Mouse (Mus musculus): ENCODE data around the gene Jmjd7. TPM values are rescaled to one million over a fixed set of nuclear protein-coding genes. Genes with fewer than 3 reads are reported as not detected.

Jmjd7 gene
- polyA plus RNA-seq, 1 experiment from 2014 or later = 19.8 TPM

- no peaks in the 10 kb centered on the region for H3K27me3 ChIP-seq
- H3K9me3 ChIP-seq (replicated peaks) = no peaks in the 10 kb centered on the region
- WGBS = 77% methylated on average over 14 of the region's 14 CpGs
- no peak overlapping the region for H3K4me3 ChIP-seq
- H3K4me1 ChIP-seq = no peaks in the 10 kb centered on the region
- no peak for ATAC-seq
- H3K27ac ChIP-seq = no peak overlapping the region
- H3K4me2 ChIP-seq = no peak overlapping the region
- peaks cover 11% of the 10 kb centered on the region for H3K36me3 ChIP-seq (ENCODE audit: poor library complexity, severe bottlenecking)
- no peak overlapping the region for H3K9ac ChIP-seq
These were observed 19.4 kb downstream of the Jmjd7 start for GRCm38 (mm10) chr2:120046486-120047310.

DNA sequence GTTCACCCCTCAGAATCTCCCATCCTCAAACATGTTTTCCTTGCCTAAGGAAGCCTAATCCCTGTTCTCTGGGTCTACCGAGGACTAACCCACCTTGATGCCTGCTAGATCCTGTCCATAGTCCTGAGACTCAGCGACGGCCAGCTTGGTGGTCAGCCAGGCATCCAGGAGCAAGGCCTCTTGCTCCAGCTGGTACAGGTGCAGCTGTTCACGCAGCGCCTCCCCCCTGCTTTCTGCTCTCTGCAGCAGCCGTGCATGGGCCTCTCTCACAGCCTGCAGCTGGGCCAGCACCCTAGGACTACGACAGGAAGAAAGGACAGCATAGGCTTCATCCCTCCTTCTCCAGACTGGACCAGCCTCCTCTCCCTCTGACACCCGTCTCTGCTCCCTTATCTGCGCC, 20.9 kb downstream of the Jmjd7 start:
- Histone ChIP-seq H3K4me2 (no peak overlapping the region), H3K27me3 (no peaks in the 10 kb centered on the region), H3K36me3 (ENCODE audit: poor library complexity, severe bottlenecking) (no peaks in the 10 kb centered on the region), H3K4me1 (no peaks in the 10 kb centered on the region), H3K27ac (no peak overlapping the region), H3K4me3 (no peak overlapping the region), H3K9ac (peak overlapping the region; percentile 30; the same call in 1 of the 2 replicates), H3K9me3 (replicated peaks) (no peaks in the 10 kb centered on the region)
- 79% methylated on average over 9 of the region's 9 CpGs for WGBS
- no peak for ATAC-seq

- no peak overlapping the region for H3K9ac ChIP-seq
- no peaks in the 10 kb centered on the region for H3K9me3 ChIP-seq (replicated peaks)
- H3K4me1 ChIP-seq = no peaks in the 10 kb centered on the region
- H3K4me2 ChIP-seq = no peak overlapping the region
- H3K4me3 ChIP-seq = no peak overlapping the region
- WGBS = 60% methylated on average over 10 of the region's 10 CpGs
- no peaks in the 10 kb centered on the region for H3K36me3 ChIP-seq (ENCODE audit: poor library complexity, severe bottlenecking)
- ATAC-seq = no peak
- no peaks in the 10 kb centered on the region for H3K27me3 ChIP-seq
- no peak overlapping the region for H3K27ac ChIP-seq
These were observed 22.5 kb downstream of the Jmjd7 start for GRCm38 (mm10) chr2:120049632-120050274.

- H3K9ac ChIP-seq = no peak overlapping the region
- H3K9me3 ChIP-seq (replicated peaks) = no peaks in the 10 kb centered on the region
- WGBS = 66% methylated on average over 6 of the region's 6 CpGs
These were observed 24.1 kb downstream of the Jmjd7 start for GRCm38 (mm10) chr2:120051405-120051804.

GRCm38 (mm10) chr2:120054771-120055552, 27.7 kb downstream of the Jmjd7 start:
- no peaks in the 10 kb centered on the region for H3K4me1 ChIP-seq
- WGBS = 95% methylated on average over 12 of the region's 12 CpGs
- H3K9ac ChIP-seq = no peak overlapping the region
- H3K27me3 ChIP-seq = no peaks in the 10 kb centered on the region
- no peak for ATAC-seq
- no peak overlapping the region for H3K4me3 ChIP-seq
- no peaks in the 10 kb centered on the region for H3K36me3 ChIP-seq (ENCODE audit: poor library complexity, severe bottlenecking)
- no peak overlapping the region for H3K27ac ChIP-seq
- H3K4me2 ChIP-seq = no peak overlapping the region
- H3K9me3 ChIP-seq (replicated peaks) = no peaks in the 10 kb centered on the region

More at GRCm38 (mm10) chr2:120051405-120051804, 24.1 kb downstream of the Jmjd7 start:
- ATAC-seq = no peak
- Histone ChIP-seq H3K27ac (no peak overlapping the region), H3K4me2 (no peak overlapping the region), H3K4me1 (no peaks in the 10 kb centered on the region), H3K36me3 (ENCODE audit: poor library complexity, severe bottlenecking) (no peaks in the 10 kb centered on the region), H3K4me3 (no peak overlapping the region), H3K27me3 (no peaks in the 10 kb centered on the region)

DNA sequence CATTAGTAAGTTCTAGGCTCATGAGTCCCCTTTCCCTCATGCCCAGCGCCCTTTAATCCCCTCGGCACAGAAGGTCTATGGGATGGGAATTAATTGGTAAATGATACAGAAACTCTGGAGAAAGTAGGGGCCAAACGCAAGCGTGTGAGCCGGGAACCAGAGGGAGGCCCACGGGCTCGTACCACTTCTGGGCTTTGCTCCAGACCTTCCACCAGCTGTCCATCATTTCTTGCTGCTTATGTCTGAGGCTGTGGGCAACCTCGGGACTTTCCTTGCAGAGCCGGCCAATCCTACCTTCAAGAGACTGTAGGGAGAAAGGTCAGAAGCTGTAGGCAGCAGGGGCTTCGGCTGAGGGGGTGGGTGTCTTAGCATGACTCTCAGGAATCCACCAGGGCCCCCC, 28.6 kb downstream of the Jmjd7 start:
- 86% methylated on average over 10 of the region's 10 CpGs for WGBS

DNA sequence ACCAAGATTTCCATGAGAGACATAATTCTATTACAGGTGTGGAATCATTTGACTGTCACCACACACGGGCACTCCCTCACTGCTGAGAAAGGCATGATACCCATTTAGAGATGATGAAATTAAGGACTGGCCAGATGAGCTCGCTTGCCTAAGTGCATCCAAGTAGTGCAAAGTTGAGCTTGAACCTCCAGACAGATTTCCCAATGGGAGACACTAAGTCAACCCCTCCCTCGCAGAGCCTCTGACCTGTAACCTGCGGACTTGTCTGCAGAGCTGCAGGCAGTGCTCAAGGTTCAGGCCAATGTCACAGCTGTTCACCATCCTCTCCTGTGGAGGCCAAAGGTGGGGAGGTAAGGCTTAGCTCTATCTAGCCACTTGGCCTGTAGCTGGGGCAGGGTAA, 31.5 kb downstream of the Jmjd7 start:
- H3K4me2 ChIP-seq = no peak overlapping the region
- H3K36me3 ChIP-seq (ENCODE audit: poor library complexity, severe bottlenecking) = no peaks in the 10 kb centered on the region
- no peaks in the 10 kb centered on the region for H3K27me3 ChIP-seq
- no peak for ATAC-seq
- H3K9me3 ChIP-seq (replicated peaks) = no peaks in the 10 kb centered on the region
- H3K4me1 ChIP-seq = no peaks in the 10 kb centered on the region
- no peak overlapping the region for H3K4me3 ChIP-seq
- H3K27ac ChIP-seq = no peak overlapping the region
- H3K9ac ChIP-seq = no peak overlapping the region
- WGBS = 90% methylated on average over 4 of the region's 4 CpGs

More for the DNA sequence above, 28.6 kb downstream of the Jmjd7 start:
- Histone ChIP-seq H3K36me3 (ENCODE audit: poor library complexity, severe bottlenecking) (no peaks in the 10 kb centered on the region), H3K4me3 (no peak overlapping the region), H3K9ac (no peak overlapping the region), H3K4me2 (no peak overlapping the region), H3K9me3 (replicated peaks) (no peaks in the 10 kb centered on the region), H3K27me3 (no peaks in the 10 kb centered on the region), H3K27ac (no peak overlapping the region), H3K4me1 (no peaks in the 10 kb centered on the region)
- ATAC-seq = no peak

GRCm38 (mm10) chr2:120059466-120059865, 32.2 kb downstream of the Jmjd7 start:
- Histone ChIP-seq H3K4me2 (no peak overlapping the region), H3K9me3 (replicated peaks) (no peaks in the 10 kb centered on the region), H3K9ac (no peak overlapping the region), H3K4me1 (no peaks in the 10 kb centered on the region), H3K27ac (no peak overlapping the region), H3K4me3 (no peak overlapping the region), H3K27me3 (no peaks in the 10 kb centered on the region), H3K36me3 (ENCODE audit: poor library complexity, severe bottlenecking) (no peaks in the 10 kb centered on the region)
- WGBS = 82% methylated on average over 3 of the region's 3 CpGs
- ATAC-seq = no peak

DNA sequence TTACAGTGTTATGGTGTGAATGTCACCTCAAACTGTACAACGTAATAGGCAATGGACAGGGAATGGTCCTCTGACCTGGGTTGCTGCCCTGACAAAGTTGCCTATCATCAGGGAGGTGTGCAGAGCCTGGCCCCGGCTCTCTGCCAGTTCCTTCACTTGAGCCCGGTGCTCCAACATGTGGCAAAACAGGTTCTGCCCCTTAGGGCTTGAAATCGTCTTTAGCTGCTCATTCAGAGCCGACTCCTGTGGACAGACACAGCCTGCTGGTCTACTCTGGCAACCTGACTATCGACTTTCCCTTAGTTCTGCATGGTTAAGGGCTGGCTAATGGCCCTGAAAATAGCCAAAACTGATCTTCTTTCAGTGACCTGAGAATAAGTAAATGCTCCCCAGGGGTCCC, 32.9 kb downstream of the Jmjd7 start:
- H3K4me2 ChIP-seq = no peak overlapping the region
- H3K36me3 ChIP-seq (ENCODE audit: poor library complexity, severe bottlenecking) = no peaks in the 10 kb centered on the region
- 69% methylated on average over 6 of the region's 6 CpGs for WGBS
- no peak for ATAC-seq
- H3K4me3 ChIP-seq = no peak overlapping the region
- no peaks in the 10 kb centered on the region for H3K9me3 ChIP-seq (replicated peaks)
- no peak overlapping the region for H3K27ac ChIP-seq
- H3K9ac ChIP-seq = no peak overlapping the region
- H3K4me1 ChIP-seq = no peaks in the 10 kb centered on the region
- H3K27me3 ChIP-seq = no peaks in the 10 kb centered on the region

DNA sequence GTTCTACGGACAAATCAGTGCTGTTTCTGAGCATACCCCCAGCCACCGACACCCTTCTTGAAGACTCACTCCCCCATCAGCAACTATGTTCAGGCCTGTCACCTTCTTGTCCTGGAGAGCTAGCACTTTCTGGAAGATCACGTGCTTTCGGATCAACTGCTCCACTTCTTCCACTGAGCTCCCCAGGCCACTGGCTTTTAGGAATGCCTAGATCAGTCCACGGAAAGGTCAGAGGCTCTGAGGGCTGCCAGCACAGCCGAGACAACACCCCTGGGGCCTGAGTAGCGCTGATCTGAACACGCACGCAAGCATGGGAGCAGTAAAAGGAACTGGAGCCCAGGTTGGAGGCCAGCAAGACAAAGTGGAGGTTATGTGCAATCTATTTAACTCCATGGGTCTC, 33.4 kb downstream of the Jmjd7 start:
- Histone ChIP-seq H3K4me1 (no peaks in the 10 kb centered on the region), H3K4me2 (no peak overlapping the region), H3K4me3 (no peak overlapping the region), H3K36me3 (ENCODE audit: poor library complexity, severe bottlenecking) (no peaks in the 10 kb centered on the region), H3K27ac (no peak overlapping the region), H3K9me3 (replicated peaks) (no peaks in the 10 kb centered on the region), H3K27me3 (no peaks in the 10 kb centered on the region), H3K9ac (no peak overlapping the region)
- ATAC-seq = no peak
- 76% methylated on average over 9 of the region's 9 CpGs for WGBS

DNA sequence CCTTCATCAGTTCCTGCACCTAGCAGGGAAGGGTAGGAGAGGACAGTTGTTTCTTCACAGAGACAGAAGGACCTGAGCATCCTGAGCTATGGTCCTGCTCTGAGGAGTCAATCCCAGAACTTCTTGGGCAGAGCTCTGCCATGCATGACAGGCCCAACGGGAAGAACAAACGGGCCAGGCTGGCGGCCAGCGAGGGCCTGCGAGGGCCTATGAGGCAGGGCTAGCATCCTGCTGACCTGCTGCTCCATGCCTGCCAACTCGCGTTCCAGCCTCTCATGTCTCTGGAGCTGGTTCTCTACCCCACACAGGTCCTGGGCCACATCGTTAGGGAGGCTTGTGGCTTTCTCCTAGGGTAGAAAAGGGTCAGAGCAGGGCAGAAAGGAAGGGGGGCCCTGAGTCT, 35.0 kb downstream of the Jmjd7 start:
- no peak for ATAC-seq
- 79% methylated on average over 8 of the region's 8 CpGs for WGBS
- Histone ChIP-seq H3K36me3 (ENCODE audit: poor library complexity, severe bottlenecking) (no peaks in the 10 kb centered on the region), H3K9me3 (replicated peaks) (no peaks in the 10 kb centered on the region), H3K9ac (no peak overlapping the region), H3K4me3 (no peak overlapping the region), H3K27ac (no peak overlapping the region), H3K4me1 (no peaks in the 10 kb centered on the region), H3K4me2 (no peak overlapping the region), H3K27me3 (no peaks in the 10 kb centered on the region)

DNA sequence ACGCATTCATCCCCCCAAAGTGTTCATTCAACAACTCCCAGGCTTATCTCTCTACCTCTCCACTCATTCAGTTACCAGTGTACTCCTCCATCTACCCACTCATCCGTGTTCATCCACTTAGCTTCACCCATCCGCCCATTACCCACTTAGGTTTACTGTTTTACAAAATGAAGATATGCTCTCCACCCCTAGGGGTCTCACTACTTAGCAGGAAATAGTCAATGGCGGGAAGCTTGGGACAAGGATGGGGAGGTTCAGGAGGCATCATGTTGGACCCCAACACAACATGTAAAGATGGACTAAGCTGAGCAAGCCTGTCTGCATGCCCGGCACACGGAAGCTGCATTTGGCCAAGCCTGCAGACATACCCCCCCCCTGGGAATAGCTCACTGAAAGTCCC, 37.4 kb downstream of the Jmjd7 start:
- Histone ChIP-seq H3K4me2 (no peak overlapping the region), H3K36me3 (ENCODE audit: poor library complexity, severe bottlenecking) (no peaks in the 10 kb centered on the region), H3K4me1 (peaks cover 12% of the 10 kb centered on the region; the same call in 1 of the 2 replicates), H3K9ac (no peak overlapping the region), H3K27ac (no peak overlapping the region), H3K4me3 (no peak overlapping the region), H3K27me3 (no peaks in the 10 kb centered on the region), H3K9me3 (replicated peaks) (no peaks in the 10 kb centered on the region)
- 82% methylated on average over 6 of the region's 6 CpGs for WGBS
- ATAC-seq = no peak
